Mouse (Mus musculus) brain, embryonic 14.5 days (tissue): ENCODE measurements around the gene Cd209a.

Source experiments
- CTCF ChIP-seq: fragments of 200-500 bp; IDR thresholded peaks from 2 replicates; pipeline ENCODE4 v1.5.1; 2012; ENCODE audit warnings: inconsistent platforms, mild to moderate bottlenecking, moderate library complexity, borderline replicate concordance; ENCODE audit not compliant: insufficient read depth, insufficient read length; ENCODE audit errors: extremely low read depth
- POLR2A ChIP-seq: fragments of 200-500 bp; IDR thresholded peaks from 2 replicates; pipeline ENCODE4 v1.6.1; 2012; ENCODE audit warnings: mild to moderate bottlenecking, inconsistent platforms, borderline replicate concordance; ENCODE audit not compliant: poor library complexity, insufficient read depth, insufficient read length, severe bottlenecking; ENCODE audit errors: extremely low read depth

DNA sequence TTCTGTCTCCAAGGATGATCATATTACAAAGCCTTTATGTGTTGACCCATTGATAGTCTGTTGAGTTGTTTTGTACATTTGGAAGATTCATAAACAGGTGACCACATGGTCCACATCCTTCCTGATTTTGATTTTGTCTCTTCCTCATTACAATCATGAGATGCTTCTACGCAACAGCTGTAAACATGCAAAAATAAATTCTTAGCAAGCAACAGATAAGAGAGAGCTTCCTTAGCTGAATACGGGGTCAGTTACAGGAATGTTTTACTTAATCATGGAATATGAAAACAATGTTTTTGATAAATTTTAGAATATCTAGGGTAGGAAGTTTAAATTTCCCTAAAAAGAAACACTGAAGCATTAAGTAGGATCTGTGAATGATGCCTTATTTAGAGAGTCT, 11.8 kb downstream of the Cd209a start:
- no peak for TF ChIP-seq CTCF
- TF ChIP-seq POLR2A = no peak
